ENCODE assay signal across 8 mouse cellular contexts in the genomic region with DNA sequence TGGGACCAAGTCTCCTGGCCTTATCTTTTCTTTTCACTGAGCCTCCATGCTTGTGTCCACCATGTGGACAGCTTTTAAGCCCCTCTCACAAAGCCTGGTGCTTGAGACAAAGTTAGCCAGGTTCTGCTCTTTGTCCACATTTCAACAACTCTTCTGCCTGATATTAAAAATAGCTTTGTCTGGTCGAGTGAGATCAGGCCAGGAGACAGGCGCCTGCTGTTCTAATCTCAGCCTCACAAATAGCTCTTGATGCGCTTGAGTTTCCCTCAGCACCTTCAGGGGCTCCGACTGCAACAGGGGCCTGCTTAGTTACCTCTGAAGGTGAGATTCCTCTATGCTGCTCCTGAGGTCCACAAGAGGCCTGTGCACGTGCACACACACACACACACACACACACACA. TPM values are rescaled to one million over a fixed set of nuclear protein-coding genes. Genes with fewer than 3 reads are reported as not detected.
DNase-seq lines count a peak whose midpoint lies in the region; ATAC-seq and TF ChIP-seq lines count a peak whose summit lies in the region.

No protein-coding gene starts in this region.

- H3K4me2 ChIP-seq in heart, embryonic 11.5 days: no peak overlapping the region
- no peak overlapping the region for H3K4me2 ChIP-seq in limb, embryonic 11.5 days (ENCODE audit: low read depth, severe bottlenecking)
- no peak overlapping the region for H3K4me2 ChIP-seq in stomach, postnatal 0 days (replicated peaks; ENCODE audit: low read depth)

- H3K9ac ChIP-seq in heart, embryonic 11.5 days (ENCODE audit: low read depth, low read length): no peak overlapping the region
- 0 out of 2 replicates have a peak overlapping the region, but pooled peaks have one; percentile 37 for H3K9ac ChIP-seq in limb, embryonic 11.5 days (ENCODE audit: low read length)
- no peak overlapping the region for H3K9ac ChIP-seq in stomach, postnatal 0 days (ENCODE audit: low read length)

- H3K36me3 ChIP-seq in spleen, adult 2 months (ENCODE audit: control insufficient read depth, insufficient read depth, low read length): no peaks in the 10 kb centered on the region
- H3K36me3 ChIP-seq in heart, embryonic 11.5 days (ENCODE audit: control insufficient read depth, insufficient read depth, low read length): no peaks in the 10 kb centered on the region
- no peaks in the 10 kb centered on the region for H3K36me3 ChIP-seq in limb, embryonic 11.5 days (ENCODE audit: control insufficient read depth, insufficient read depth, low read length)
- no peaks in the 10 kb centered on the region for H3K36me3 ChIP-seq in stomach, postnatal 0 days (ENCODE audit: control insufficient read depth, insufficient read depth, low read length)

- no peaks in the 10 kb centered on the region for H3K9me3 ChIP-seq in heart, embryonic 11.5 days (replicated peaks; ENCODE audit: control insufficient read depth, low read length)
- H3K9me3 ChIP-seq in limb, embryonic 11.5 days (ENCODE audit: control insufficient read depth, low read length): no peaks in the 10 kb centered on the region
- H3K9me3 ChIP-seq in stomach, postnatal 0 days (ENCODE audit: control insufficient read depth, low read length): no peaks in the 10 kb centered on the region

- 37% methylated on average over 5 of the region's 5 CpGs for WGBS in spleen, adult 2 months
- 9% methylated on average over 5 of the region's 5 CpGs for WGBS in heart, embryonic 11.5 days (ENCODE audit: insufficient replicate concordance)
- 38% methylated on average over 5 of the region's 5 CpGs for WGBS in limb, embryonic 11.5 days
- 32% methylated on average over 5 of the region's 5 CpGs for WGBS in stomach, postnatal 0 days
- 44% methylated on average over 5 of the region's 5 CpGs for WGBS in cerebellum, adult 2 months

- H3K27ac ChIP-seq in spleen, adult 2 months (ENCODE audit: insufficient read depth, low read length): peak overlapping the region; percentile 33
- H3K27ac ChIP-seq in heart, embryonic 11.5 days (ENCODE audit: low read depth, low read length): peak overlapping the region; percentile 90
- H3K27ac ChIP-seq in limb, embryonic 11.5 days (replicated peaks; ENCODE audit: low read depth, low read length): peak overlapping the region; percentile 90
- peak overlapping the region; percentile 25; the same call in 1 of the 2 replicates for H3K27ac ChIP-seq in stomach, postnatal 0 days (replicated peaks)
- H3K27ac ChIP-seq in cerebellum, adult 2 months (ENCODE audit: insufficient read depth, low read length): no peak overlapping the region

- DNase-seq in spleen, adult 2 months (ENCODE audit: low read depth in 1 of 2, low spot score in 2 of 2): no peak
- DNase-seq in spleen, postnatal 4 days (ENCODE audit: low spot score in 2 of 2): no peak
- DNase-seq in limb, embryonic 11.5 days (ENCODE audit: low spot score): peak; percentile 34
- no peak for DNase-seq in stomach, postnatal 0 days (ENCODE audit: low spot score)
- no peak for DNase-seq in cerebellum, adult 2 months
- DNase-seq in adrenal gland, postnatal 36 days: no peak

- no peaks in the 10 kb centered on the region for H3K27me3 ChIP-seq in spleen, adult 2 months (ENCODE audit: control insufficient read depth, insufficient read depth, low read length)
- H3K27me3 ChIP-seq in heart, embryonic 11.5 days (ENCODE audit: control insufficient read depth, insufficient read depth, low read length): no peaks in the 10 kb centered on the region
- H3K27me3 ChIP-seq in limb, embryonic 11.5 days (ENCODE audit: control insufficient read depth, insufficient read depth, low read length): no peaks in the 10 kb centered on the region
- no peaks in the 10 kb centered on the region for H3K27me3 ChIP-seq in stomach, postnatal 0 days (ENCODE audit: control insufficient read depth, insufficient read depth, low read length)
- H3K27me3 ChIP-seq in cerebellum, adult 2 months (ENCODE audit: control insufficient read depth, insufficient read depth, low read length): no peaks in the 10 kb centered on the region

- peaks cover 41% of the 10 kb centered on the region; the same call in 1 of the 2 replicates for H3K4me1 ChIP-seq in spleen, adult 2 months (ENCODE audit: control insufficient read depth, insufficient read depth, insufficient read length)
- peaks cover 49% of the 10 kb centered on the region for H3K4me1 ChIP-seq in heart, embryonic 11.5 days (ENCODE audit: control insufficient read depth, insufficient read depth, low read length)
- peaks cover 31% of the 10 kb centered on the region for H3K4me1 ChIP-seq in limb, embryonic 11.5 days (ENCODE audit: control insufficient read depth, insufficient read depth, low read length)
- no peaks in the 10 kb centered on the region; the same call in 1 of the 2 replicates for H3K4me1 ChIP-seq in stomach, postnatal 0 days (replicated peaks; ENCODE audit: control insufficient read depth, insufficient read depth)
- no peaks in the 10 kb centered on the region for H3K4me1 ChIP-seq in cerebellum, adult 2 months (ENCODE audit: control insufficient read depth, insufficient read depth, low read length)

- no peak overlapping the region for H3K4me3 ChIP-seq in spleen, adult 2 months (ENCODE audit: extremely low read depth, insufficient read depth, insufficient read length)
- no peak overlapping the region for H3K4me3 ChIP-seq in heart, embryonic 11.5 days (ENCODE audit: low read depth, low read length)
- H3K4me3 ChIP-seq in limb, embryonic 11.5 days (ENCODE audit: low read depth, low read length): no peak overlapping the region
- H3K4me3 ChIP-seq in stomach, postnatal 0 days (ENCODE audit: low read depth, low read length): no peak overlapping the region
- H3K4me3 ChIP-seq in cerebellum, adult 2 months (replicated peaks; ENCODE audit: insufficient read depth, low read depth, low read length): no peak overlapping the region

- TF ChIP-seq POLR2A in spleen, adult 2 months (IDR thresholded peaks at IDR 0.05; ENCODE audit: low read depth, low read length): no peak
- TF ChIP-seq POLR2A in cerebellum, adult 2 months (IDR thresholded peaks at IDR 0.05; ENCODE audit: borderline replicate concordance, insufficient read depth, low read length): no peak

- ATAC-seq in heart, embryonic 11.5 days (replicated peaks; ENCODE audit: insufficient number of reproducible peaks, low FRiP score, low TSS enrichment): peak; percentile 72
- ATAC-seq in limb, embryonic 11.5 days (ENCODE audit: insufficient number of reproducible peaks, low FRiP score, low TSS enrichment, low read depth): no peak
- no peak for ATAC-seq in stomach, postnatal 0 days (ENCODE audit: low FRiP score, low TSS enrichment)
- no peak for ATAC-seq in activated CD4-positive, CD25-positive, alpha-beta regulatory T cell, adult 4 months

- TF ChIP-seq CTCF in spleen, adult 2 months (IDR thresholded peaks at IDR 0.05; ENCODE audit: extremely low read depth, insufficient read depth, insufficient read length, insufficient replicate concordance): no peak
- TF ChIP-seq CTCF in stomach, postnatal 0 days (IDR thresholded peaks at IDR 0.05; ENCODE audit: low read depth): no peak
- TF ChIP-seq CTCF in cerebellum, adult 2 months (IDR thresholded peaks at IDR 0.05; ENCODE audit: borderline replicate concordance, insufficient read depth, low read depth, low read length): no peak

- no peak for TF ChIP-seq EP300 in stomach, postnatal 0 days (optimal IDR thresholded peaks at IDR 0.05)

RNA-seq across cellular contexts. Expression of gene Zfp36l1, which starts 51.0 kb away (rescaled TPM):
- 251 and 372 TPM in 2 replicates for polyA plus RNA-seq in spleen, adult 2 months (2012; rRNA removed)
- polyA plus RNA-seq in heart, embryonic 11.5 days (2014; fragmentation: Nextera tagmentation; extraction: Ambion mirVana): 133 and 144 TPM in 2 replicates
- polyA plus RNA-seq in limb, embryonic 11.5 days (2014; fragmentation: Nextera tagmentation; extraction: Ambion mirVana): 140 and 149 TPM in 2 replicates
- 90.8 and 98.5 TPM in 2 replicates for polyA plus RNA-seq in stomach, postnatal 0 days (2015; fragmentation: Nextera tagmentation; extraction: Ambion mirVana)
- 100 to 1,000 TPM; 109 to 180 TPM for polyA plus RNA-seq in activated CD4-positive, CD25-positive, alpha-beta regulatory T cell, adult 4 months (2017; shearing (Covaris generic))
- polyA plus RNA-seq in cerebellum, adult 2 months (2012; rRNA removed): 20.4 and 23.2 TPM in 2 replicates
- 100 to 1,000 TPM; 230 to 283 TPM for total RNA-seq in adrenal gland, postnatal 36 days (2021)
